ENCODE assay signal across 8 mouse cellular contexts in the genomic region with DNA sequence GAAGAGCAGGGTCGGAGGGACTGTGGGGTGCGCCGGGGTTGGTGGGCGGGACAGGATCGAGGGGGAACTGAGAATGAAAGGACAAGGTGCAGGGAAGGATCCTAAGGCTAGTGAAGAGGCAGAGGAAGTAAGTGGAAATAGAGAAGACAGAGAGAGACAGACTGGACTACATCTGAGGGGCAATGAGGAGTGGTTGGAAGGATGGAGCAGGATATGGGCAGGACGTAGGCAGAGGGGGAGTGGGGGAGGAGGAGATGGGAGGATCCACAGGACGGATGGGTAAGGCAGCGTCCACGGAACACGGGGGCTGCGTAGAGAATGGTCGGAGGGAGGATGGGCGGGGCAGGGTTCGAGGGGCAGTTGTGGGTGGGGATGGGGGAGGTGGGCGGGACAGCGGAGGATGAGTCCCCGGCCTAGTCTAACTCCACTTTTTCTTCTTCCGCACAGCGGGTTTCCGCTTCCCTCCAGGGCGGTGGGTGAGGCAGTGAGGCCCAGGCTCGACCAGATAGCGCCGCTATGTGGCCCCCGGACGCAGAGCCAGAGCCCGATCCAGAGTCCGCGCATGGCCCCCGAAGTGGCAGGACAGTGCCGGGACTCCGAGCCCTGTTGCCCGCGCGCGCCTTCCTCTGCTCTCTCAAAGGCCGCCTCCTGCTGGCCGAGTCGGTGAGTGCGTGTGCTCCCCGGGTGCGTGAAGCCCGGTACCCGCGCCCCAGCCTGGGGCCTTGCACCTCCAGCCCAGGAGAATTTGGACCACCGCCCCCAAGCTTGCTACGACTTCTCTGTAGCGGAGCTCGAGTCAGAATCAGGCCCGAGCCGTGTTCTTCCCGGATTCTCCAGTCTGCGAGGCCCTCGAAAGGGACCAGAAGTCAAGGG. TPM values are rescaled to one million over a fixed set of nuclear protein-coding genes. Genes with fewer than 3 reads are reported as not detected.
DNase-seq lines count a peak whose midpoint lies in the region; ATAC-seq and TF ChIP-seq lines count a peak whose summit lies in the region.

No protein-coding gene starts in this region.

- peak overlapping the region; percentile 89 for H3K27ac ChIP-seq in embryonic facial prominence, embryonic 14.5 days (replicated peaks; ENCODE audit: low read depth, low read length)
- peak overlapping the region; percentile 95 for H3K27ac ChIP-seq in heart, embryonic 10.5 days
- peak overlapping the region; percentile 87 for H3K27ac ChIP-seq in kidney, embryonic 14.5 days (ENCODE audit: low read depth, low read length)
- H3K27ac ChIP-seq in midbrain, postnatal 0 days (ENCODE audit: low read depth, low read length) = peak overlapping the region; percentile 48

- H3K36me3 ChIP-seq in embryonic facial prominence, embryonic 14.5 days (ENCODE audit: control insufficient read depth, insufficient read depth, low read length) = peaks cover 13% of the 10 kb centered on the region; the same call in 1 of the 2 replicates
- H3K36me3 ChIP-seq in heart, embryonic 10.5 days = peaks cover 10% of the 10 kb centered on the region
- H3K36me3 ChIP-seq in kidney, embryonic 14.5 days (ENCODE audit: control insufficient read depth, insufficient read depth, low read length) = peaks cover 13% of the 10 kb centered on the region
- 0 out of 2 replicates have a peak, but pooled peaks cover 2% of the 10 kb centered on the region for H3K36me3 ChIP-seq in midbrain, postnatal 0 days (ENCODE audit: insufficient read depth, low read length)

- ATAC-seq in embryonic facial prominence, embryonic 14.5 days (ENCODE audit: low read depth) = peak; percentile 83
- peak; percentile 84 for ATAC-seq in kidney, embryonic 14.5 days (ENCODE audit: low FRiP score, low TSS enrichment)
- peak; percentile 68 for ATAC-seq in midbrain, postnatal 0 days (ENCODE audit: low FRiP score)

- H3K9me3 ChIP-seq in embryonic facial prominence, embryonic 14.5 days (ENCODE audit: control insufficient read depth, low read length) = no peaks in the 10 kb centered on the region
- H3K9me3 ChIP-seq in heart, embryonic 10.5 days = no peaks in the 10 kb centered on the region
- no peaks in the 10 kb centered on the region for H3K9me3 ChIP-seq in kidney, embryonic 14.5 days (ENCODE audit: control insufficient read depth, low read length)
- no peaks in the 10 kb centered on the region for H3K9me3 ChIP-seq in midbrain, postnatal 0 days (ENCODE audit: low read length)

- no peaks in the 10 kb centered on the region for H3K27me3 ChIP-seq in embryonic facial prominence, embryonic 14.5 days (replicated peaks; ENCODE audit: control insufficient read depth, insufficient read depth, low read length)
- no peaks in the 10 kb centered on the region for H3K27me3 ChIP-seq in heart, embryonic 10.5 days (ENCODE audit: insufficient read depth, poor library complexity, severe bottlenecking)
- no peaks in the 10 kb centered on the region for H3K27me3 ChIP-seq in kidney, embryonic 14.5 days (ENCODE audit: control insufficient read depth, insufficient read depth, low read length)
- H3K27me3 ChIP-seq in midbrain, postnatal 0 days (ENCODE audit: insufficient read depth, low read length) = no peaks in the 10 kb centered on the region

- TF ChIP-seq CTCF in midbrain, postnatal 0 days (IDR thresholded peaks at IDR 0.05) = peak; percentile 70

- peak overlapping the region; percentile 84 for H3K4me2 ChIP-seq in embryonic facial prominence, embryonic 14.5 days (ENCODE audit: low read depth, low read length)
- H3K4me2 ChIP-seq in kidney, embryonic 14.5 days (replicated peaks; ENCODE audit: low read depth, low read length) = peak overlapping the region; percentile 67
- peak overlapping the region; percentile 89 for H3K4me2 ChIP-seq in midbrain, postnatal 0 days (ENCODE audit: low read depth, low read length, poor library complexity, severe bottlenecking)

- peaks cover 11% of the 10 kb centered on the region; the same call in 1 of the 2 replicates for H3K4me1 ChIP-seq in embryonic facial prominence, embryonic 14.5 days (ENCODE audit: control insufficient read depth, insufficient read depth, low read length)
- peaks cover 32% of the 10 kb centered on the region for H3K4me1 ChIP-seq in heart, embryonic 10.5 days
- peaks cover 8% of the 10 kb centered on the region for H3K4me1 ChIP-seq in kidney, embryonic 14.5 days (ENCODE audit: control insufficient read depth, insufficient read depth, low read length)
- no peaks in the 10 kb centered on the region for H3K4me1 ChIP-seq in midbrain, postnatal 0 days (ENCODE audit: insufficient read depth, low read length)

- peak overlapping the region; percentile 93 for H3K9ac ChIP-seq in embryonic facial prominence, embryonic 14.5 days (ENCODE audit: low read depth, low read length)
- H3K9ac ChIP-seq in kidney, embryonic 14.5 days (ENCODE audit: low read depth, low read length) = peak overlapping the region; percentile 90
- peak overlapping the region; percentile 63 for H3K9ac ChIP-seq in midbrain, postnatal 0 days (replicated peaks; ENCODE audit: low read length, poor library complexity, severe bottlenecking)

- peak; percentile 91 for DNase-seq in 416B (ENCODE audit: low read depth)
- DNase-seq in adrenal gland, postnatal 36 days = peak; percentile 87 to 92
- peak; percentile 94 for DNase-seq in embryonic facial prominence, embryonic 14.5 days (ENCODE audit: low spot score)
- peak; percentile 92 for DNase-seq in heart, embryonic 10.5 days (ENCODE audit: low spot score)
- peak; percentile 74 for DNase-seq in liver
- DNase-seq in midbrain, postnatal 0 days (ENCODE audit: low spot score) = peak; percentile 73
- DNase-seq in spleen, postnatal 36 days (ENCODE audit: low spot score in 2 of 2) = peak; percentile 73 to 75

- peak overlapping the region; percentile 65 for H3K4me3 ChIP-seq in embryonic facial prominence, embryonic 14.5 days (ENCODE audit: low read depth, low read length)
- peak overlapping the region; percentile 74 for H3K4me3 ChIP-seq in heart, embryonic 10.5 days
- peak overlapping the region; percentile 80 for H3K4me3 ChIP-seq in kidney, embryonic 14.5 days (ENCODE audit: low read length)
- H3K4me3 ChIP-seq in midbrain, postnatal 0 days (ENCODE audit: low read depth, low read length) = peak overlapping the region; percentile 59

- under 1% methylated on average over 43 of the region's 54 CpGs for WGBS in embryonic facial prominence, embryonic 14.5 days
- under 1% methylated on average over 52 of the region's 54 CpGs for WGBS in heart, embryonic 10.5 days
- WGBS in kidney, embryonic 14.5 days = under 1% methylated on average over 45 of the region's 54 CpGs
- under 1% methylated on average over 52 of the region's 54 CpGs for WGBS in midbrain, postnatal 0 days

RNA-seq across cellular contexts. Expression of a gene that starts 1.3 kb away (rescaled TPM):
- total RNA-seq in adrenal gland, postnatal 36 days (2021) = 100 to 1,000 TPM in 1 of 2 experiments, 10 to 100 TPM in 1; 65.8 to 153 TPM
- 168 and 189 TPM in 2 replicates for polyA plus RNA-seq in embryonic facial prominence, embryonic 14.5 days (2014; fragmentation: Nextera tagmentation; extraction: Ambion mirVana)
- polyA plus RNA-seq in heart, embryonic 10.5 days (2016; fragmentation: Nextera tagmentation; extraction: Ambion mirVana) = 86.9 and 103 TPM in 2 replicates
- 167 and 169 TPM in 2 replicates for polyA plus RNA-seq in kidney, embryonic 14.5 days (2014; fragmentation: Nextera tagmentation; extraction: Ambion mirVana)
- 20.0 and 26.0 TPM in 2 replicates for total RNA-seq in midbrain, postnatal 0 days (2014; rRNA removed)
- 32.1 and 33.2 TPM in 2 replicates for polyA plus RNA-seq in midbrain, postnatal 0 days (2015; fragmentation: Nextera tagmentation; extraction: Ambion mirVana)

RNA-seq across cellular contexts. Expression of a gene that starts 18.4 kb away (rescaled TPM):
- total RNA-seq in adrenal gland, postnatal 36 days (2021) = under 1 TPM in 1 of 2 experiments, not detected in 1; 0.46 TPM
- polyA plus RNA-seq in embryonic facial prominence, embryonic 14.5 days (2014; fragmentation: Nextera tagmentation; extraction: Ambion mirVana) = not detected in 2 replicates
- not detected in 2 replicates for polyA plus RNA-seq in heart, embryonic 10.5 days (2016; fragmentation: Nextera tagmentation; extraction: Ambion mirVana)
- polyA plus RNA-seq in kidney, embryonic 14.5 days (2014; fragmentation: Nextera tagmentation; extraction: Ambion mirVana) = not detected in 2 replicates
- total RNA-seq in midbrain, postnatal 0 days (2014; rRNA removed) = not detected in 2 replicates
- not detected in 2 replicates for polyA plus RNA-seq in midbrain, postnatal 0 days (2015; fragmentation: Nextera tagmentation; extraction: Ambion mirVana)

RNA-seq across cellular contexts. Expression of a gene that starts 19.1 kb away (rescaled TPM):
- total RNA-seq in adrenal gland, postnatal 36 days (2021) = not detected
- not detected in 2 replicates for polyA plus RNA-seq in embryonic facial prominence, embryonic 14.5 days (2014; fragmentation: Nextera tagmentation; extraction: Ambion mirVana)
- not detected in 2 replicates for polyA plus RNA-seq in heart, embryonic 10.5 days (2016; fragmentation: Nextera tagmentation; extraction: Ambion mirVana)
- polyA plus RNA-seq in kidney, embryonic 14.5 days (2014; fragmentation: Nextera tagmentation; extraction: Ambion mirVana) = not detected in 2 replicates
- not detected in 2 replicates for total RNA-seq in midbrain, postnatal 0 days (2014; rRNA removed)
- not detected in 2 replicates for polyA plus RNA-seq in midbrain, postnatal 0 days (2015; fragmentation: Nextera tagmentation; extraction: Ambion mirVana)

RNA-seq across cellular contexts. Expression of a gene that starts 30.5 kb away (rescaled TPM):
- total RNA-seq in adrenal gland, postnatal 36 days (2021) = not detected
- not detected in 2 replicates for polyA plus RNA-seq in embryonic facial prominence, embryonic 14.5 days (2014; fragmentation: Nextera tagmentation; extraction: Ambion mirVana)
- polyA plus RNA-seq in heart, embryonic 10.5 days (2016; fragmentation: Nextera tagmentation; extraction: Ambion mirVana) = not detected in 2 replicates
- not detected in 2 replicates for polyA plus RNA-seq in kidney, embryonic 14.5 days (2014; fragmentation: Nextera tagmentation; extraction: Ambion mirVana)
- not detected in 2 replicates for total RNA-seq in midbrain, postnatal 0 days (2014; rRNA removed)
- not detected in 2 replicates for polyA plus RNA-seq in midbrain, postnatal 0 days (2015; fragmentation: Nextera tagmentation; extraction: Ambion mirVana)

RNA-seq across cellular contexts. Expression of a gene that starts 30.6 kb away (rescaled TPM):
- not detected for total RNA-seq in adrenal gland, postnatal 36 days (2021)
- polyA plus RNA-seq in embryonic facial prominence, embryonic 14.5 days (2014; fragmentation: Nextera tagmentation; extraction: Ambion mirVana) = not detected in 2 replicates
- not detected in 2 replicates for polyA plus RNA-seq in heart, embryonic 10.5 days (2016; fragmentation: Nextera tagmentation; extraction: Ambion mirVana)
- polyA plus RNA-seq in kidney, embryonic 14.5 days (2014; fragmentation: Nextera tagmentation; extraction: Ambion mirVana) = not detected in 2 replicates
- total RNA-seq in midbrain, postnatal 0 days (2014; rRNA removed) = not detected in 2 replicates
- polyA plus RNA-seq in midbrain, postnatal 0 days (2015; fragmentation: Nextera tagmentation; extraction: Ambion mirVana) = not detected in 2 replicates

Comparison
In these comparisons a context has a peak if more than half of its experiments do, and no peak if none do; other contexts are left out.
1. Peak in every context shown above with its lines: DNase-seq, ATAC-seq, H3K4me3 ChIP-seq and H3K27ac ChIP-seq.